Mouse (Mus musculus): Measurements from ENCODE around the gene Dmrt1. TPM values are rescaled to one million over a fixed set of nuclear protein-coding genes. Genes with fewer than 3 reads are reported as not detected.

Gene Dmrt1
- polyA plus RNA-seq, 1 experiment: 9.7 TPM

- TF ChIP-seq CTCF (IDR thresholded peaks at IDR 0.05; ENCODE audit: control insufficient read depth, insufficient read depth, insufficient replicate concordance, low read depth, low read length) (no peak), POLR2A (IDR thresholded peaks at IDR 0.05; ENCODE audit: control insufficient read depth, low read depth, low read length) (no peak)
- H3K27me3 ChIP-seq (ENCODE audit: control insufficient read depth, insufficient read depth, low read length): no peaks in the 10 kb centered on the region
- H3K4me3 ChIP-seq (ENCODE audit: control insufficient read depth, low read depth, low read length): no peak overlapping the region
- H3K4me1 ChIP-seq (ENCODE audit: control insufficient read depth, insufficient read depth, low read length): no peaks in the 10 kb centered on the region
- H3K27ac ChIP-seq (ENCODE audit: control insufficient read depth, insufficient read depth, low read depth, low read length): no peak overlapping the region
- no peaks in the 10 kb centered on the region for H3K36me3 ChIP-seq (ENCODE audit: control insufficient read depth, insufficient read depth, low read length)
Measured at GRCm38 (mm10) chr19:25569778-25570177, 64.4 kb downstream of the Dmrt1 start.

GRCm38 (mm10) chr19:25574431-25574830 is 69.0 kb downstream of the Dmrt1 start:
- TF ChIP-seq POLR2A (IDR thresholded peaks at IDR 0.05; ENCODE audit: control insufficient read depth, low read depth, low read length): no peak
- no peak for TF ChIP-seq CTCF (IDR thresholded peaks at IDR 0.05; ENCODE audit: control insufficient read depth, insufficient read depth, insufficient replicate concordance, low read depth, low read length)
- no peaks in the 10 kb centered on the region for H3K27me3 ChIP-seq (ENCODE audit: control insufficient read depth, insufficient read depth, low read length)
- no peak overlapping the region for H3K4me3 ChIP-seq (ENCODE audit: control insufficient read depth, low read depth, low read length)
- H3K4me1 ChIP-seq (ENCODE audit: control insufficient read depth, insufficient read depth, low read length): no peaks in the 10 kb centered on the region
- H3K36me3 ChIP-seq (ENCODE audit: control insufficient read depth, insufficient read depth, low read length): no peaks in the 10 kb centered on the region
- no peak overlapping the region for H3K27ac ChIP-seq (ENCODE audit: control insufficient read depth, insufficient read depth, low read depth, low read length)

GRCm38 (mm10) chr19:25574981-25575814 is 69.8 kb downstream of the Dmrt1 start:
- TF ChIP-seq CTCF (IDR thresholded peaks at IDR 0.05; ENCODE audit: control insufficient read depth, insufficient read depth, insufficient replicate concordance, low read depth, low read length) (no peak), POLR2A (IDR thresholded peaks at IDR 0.05; ENCODE audit: control insufficient read depth, low read depth, low read length) (no peak)
- Histone ChIP-seq H3K4me1 (ENCODE audit: control insufficient read depth, insufficient read depth, low read length) (no peaks in the 10 kb centered on the region), H3K36me3 (ENCODE audit: control insufficient read depth, insufficient read depth, low read length) (no peaks in the 10 kb centered on the region), H3K27me3 (ENCODE audit: control insufficient read depth, insufficient read depth, low read length) (no peaks in the 10 kb centered on the region), H3K27ac (ENCODE audit: control insufficient read depth, insufficient read depth, low read depth, low read length) (no peak overlapping the region), H3K4me3 (ENCODE audit: control insufficient read depth, low read depth, low read length) (no peak overlapping the region; the same call in 1 of the 2 replicates)

GRCm38 (mm10) chr19:25578358-25578757 is 72.9 kb downstream of the Dmrt1 start:
- no peaks in the 10 kb centered on the region for H3K27me3 ChIP-seq (ENCODE audit: control insufficient read depth, insufficient read depth, low read length)
- no peaks in the 10 kb centered on the region for H3K4me1 ChIP-seq (ENCODE audit: control insufficient read depth, insufficient read depth, low read length)
- H3K36me3 ChIP-seq (ENCODE audit: control insufficient read depth, insufficient read depth, low read length): no peaks in the 10 kb centered on the region
- no peak overlapping the region for H3K4me3 ChIP-seq (ENCODE audit: control insufficient read depth, low read depth, low read length)
- TF ChIP-seq CTCF (IDR thresholded peaks at IDR 0.05; ENCODE audit: control insufficient read depth, insufficient read depth, insufficient replicate concordance, low read depth, low read length) (no peak), POLR2A (IDR thresholded peaks at IDR 0.05; ENCODE audit: control insufficient read depth, low read depth, low read length) (no peak)
- no peak overlapping the region for H3K27ac ChIP-seq (ENCODE audit: control insufficient read depth, insufficient read depth, low read depth, low read length)

- Histone ChIP-seq H3K4me1 (ENCODE audit: control insufficient read depth, insufficient read depth, low read length) (no peaks in the 10 kb centered on the region), H3K4me3 (ENCODE audit: control insufficient read depth, low read depth, low read length) (no peak overlapping the region), H3K27me3 (ENCODE audit: control insufficient read depth, insufficient read depth, low read length) (no peaks in the 10 kb centered on the region), H3K27ac (ENCODE audit: control insufficient read depth, insufficient read depth, low read depth, low read length) (no peak overlapping the region), H3K36me3 (ENCODE audit: control insufficient read depth, insufficient read depth, low read length) (no peaks in the 10 kb centered on the region)
- no peak for TF ChIP-seq POLR2A (IDR thresholded peaks at IDR 0.05; ENCODE audit: control insufficient read depth, low read depth, low read length)
- no peak for TF ChIP-seq CTCF (IDR thresholded peaks at IDR 0.05; ENCODE audit: control insufficient read depth, insufficient read depth, insufficient replicate concordance, low read depth, low read length)
Measured at GRCm38 (mm10) chr19:25579440-25579839, 74.0 kb downstream of the Dmrt1 start.

- no peaks in the 10 kb centered on the region for H3K27me3 ChIP-seq (ENCODE audit: control insufficient read depth, insufficient read depth, low read length)
- H3K27ac ChIP-seq (ENCODE audit: control insufficient read depth, insufficient read depth, low read depth, low read length): no peak overlapping the region
Measured at GRCm38 (mm10) chr19:25597717-25598232, 92.4 kb downstream of the Dmrt1 start.

GRCm38 (mm10) chr19:25598626-25599025 is 93.2 kb downstream of the Dmrt1 start:
- no peaks in the 10 kb centered on the region for H3K36me3 ChIP-seq (ENCODE audit: control insufficient read depth, insufficient read depth, low read length)
- H3K27ac ChIP-seq (ENCODE audit: control insufficient read depth, insufficient read depth, low read depth, low read length): no peak overlapping the region
- no peaks in the 10 kb centered on the region for H3K4me1 ChIP-seq (ENCODE audit: control insufficient read depth, insufficient read depth, low read length)
- TF ChIP-seq CTCF (IDR thresholded peaks at IDR 0.05; ENCODE audit: control insufficient read depth, insufficient read depth, insufficient replicate concordance, low read depth, low read length) (no peak), POLR2A (IDR thresholded peaks at IDR 0.05; ENCODE audit: control insufficient read depth, low read depth, low read length) (no peak)
- H3K4me3 ChIP-seq (ENCODE audit: control insufficient read depth, low read depth, low read length): no peak overlapping the region
- H3K27me3 ChIP-seq (ENCODE audit: control insufficient read depth, insufficient read depth, low read length): no peaks in the 10 kb centered on the region

More at GRCm38 (mm10) chr19:25597717-25598232, 92.4 kb downstream of the Dmrt1 start:
- no peaks in the 10 kb centered on the region for H3K4me1 ChIP-seq (ENCODE audit: control insufficient read depth, insufficient read depth, low read length)
- H3K4me3 ChIP-seq (ENCODE audit: control insufficient read depth, low read depth, low read length): no peak overlapping the region
- no peaks in the 10 kb centered on the region for H3K36me3 ChIP-seq (ENCODE audit: control insufficient read depth, insufficient read depth, low read length)
- no peak for TF ChIP-seq POLR2A (IDR thresholded peaks at IDR 0.05; ENCODE audit: control insufficient read depth, low read depth, low read length)
- no peak for TF ChIP-seq CTCF (IDR thresholded peaks at IDR 0.05; ENCODE audit: control insufficient read depth, insufficient read depth, insufficient replicate concordance, low read depth, low read length)

Measured in testis, adult 2 months (tissue).